Mouse (Mus musculus): Measurements from ENCODE around the gene Tnfaip2. TPM values are rescaled to one million over a fixed set of nuclear protein-coding genes. Genes with fewer than 3 reads are reported as not detected.

The Tnfaip2 gene
- polyA plus RNA-seq, 1 experiment from 2014 or later: 11.2 TPM

DNA sequence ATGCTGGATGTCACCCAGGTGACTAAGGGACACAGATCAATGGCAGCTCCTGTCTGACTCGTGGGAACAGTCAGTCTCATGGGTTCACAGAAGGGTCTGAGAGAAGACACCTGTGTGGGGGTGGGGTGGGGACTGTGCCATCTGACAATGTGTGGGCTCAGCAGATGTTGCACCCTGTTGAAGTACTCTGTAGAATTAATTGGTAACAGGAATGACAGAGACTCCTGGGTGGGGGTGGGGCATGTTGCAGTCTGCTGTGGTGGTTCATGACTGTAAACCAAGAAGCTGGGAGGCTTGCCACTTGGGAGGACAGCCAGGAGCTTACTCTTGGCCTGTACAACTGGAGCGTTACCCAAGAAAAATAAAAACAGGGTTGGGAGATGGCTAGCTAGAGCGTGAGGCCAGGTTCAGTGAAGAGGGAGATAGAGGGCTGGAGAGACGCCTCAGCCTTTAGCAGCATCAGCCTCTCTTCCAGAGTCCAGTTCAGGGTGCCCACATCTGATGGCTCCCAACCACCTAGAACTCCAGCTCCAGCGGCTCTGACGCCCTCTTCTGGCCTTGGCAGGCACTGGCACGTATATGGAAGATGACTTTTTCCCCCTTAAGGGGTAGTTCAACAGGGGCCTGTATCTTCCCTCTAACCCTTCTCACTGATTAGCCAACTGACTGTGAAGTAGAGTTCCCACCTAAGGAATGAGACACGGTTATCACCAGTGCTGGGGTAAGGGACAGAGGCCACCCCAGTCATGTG is 32.8 kb downstream of the Tnfaip2 start:
- H3K36me3 ChIP-seq (ENCODE audit: control insufficient read depth, insufficient read depth, low read length): no peaks in the 10 kb centered on the region
- H3K4me1 ChIP-seq (ENCODE audit: control insufficient read depth, insufficient read depth, low read length): no peaks in the 10 kb centered on the region
- no peak overlapping the region for H3K4me2 ChIP-seq (ENCODE audit: low read depth, low read length)
- H3K27ac ChIP-seq (ENCODE audit: low read length): peak overlapping the region; percentile 30; the same call in 1 of the 2 replicates
- 51% methylated on average over 8 of the region's 8 CpGs for WGBS
- no peaks in the 10 kb centered on the region for H3K9me3 ChIP-seq (replicated peaks; ENCODE audit: control insufficient read depth, low read length)
- ATAC-seq (ENCODE audit: insufficient read depth, low FRiP score): peak; percentile 62; the same call in 1 of the 2 replicates
- H3K27me3 ChIP-seq (ENCODE audit: control insufficient read depth, insufficient read depth, low read length): no peaks in the 10 kb centered on the region
- no peak overlapping the region for H3K4me3 ChIP-seq (replicated peaks; ENCODE audit: low read length)
- H3K9ac ChIP-seq (ENCODE audit: low read length): no peak overlapping the region

DNA sequence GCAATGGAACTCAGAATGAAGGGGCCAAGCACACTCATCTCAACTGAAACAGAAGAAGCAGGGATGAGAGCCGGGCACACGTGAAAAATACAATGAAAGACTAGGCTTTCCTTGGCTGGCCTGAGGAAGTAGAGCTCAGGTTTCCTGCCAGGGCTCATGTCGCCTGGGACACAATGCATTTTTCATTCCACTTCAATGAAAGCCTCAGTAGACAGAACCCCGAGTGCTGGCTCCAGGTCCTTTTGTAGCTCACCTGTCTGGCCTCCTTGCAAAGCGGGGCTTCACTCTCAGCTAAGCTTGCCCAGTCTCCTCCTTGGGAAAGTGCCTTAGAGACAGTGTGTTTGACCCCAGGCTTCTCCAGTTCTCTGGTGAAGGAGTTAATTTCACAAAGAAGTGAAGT is 36.7 kb downstream of the Tnfaip2 start:
- Histone ChIP-seq H3K9ac (ENCODE audit: low read length) (no peak overlapping the region), H3K27me3 (ENCODE audit: control insufficient read depth, insufficient read depth, low read length) (0 out of 2 replicates have a peak, but pooled peaks cover 3% of the 10 kb centered on the region), H3K27ac (ENCODE audit: low read length) (no peak overlapping the region), H3K9me3 (replicated peaks; ENCODE audit: control insufficient read depth, low read length) (no peaks in the 10 kb centered on the region), H3K36me3 (ENCODE audit: control insufficient read depth, insufficient read depth, low read length) (no peaks in the 10 kb centered on the region), H3K4me3 (replicated peaks; ENCODE audit: low read length) (no peak overlapping the region), H3K4me2 (ENCODE audit: low read depth, low read length) (no peak overlapping the region), H3K4me1 (ENCODE audit: control insufficient read depth, insufficient read depth, low read length) (peaks cover 2% of the 10 kb centered on the region; the same call in 1 of the 2 replicates)
- no peak for ATAC-seq (ENCODE audit: insufficient read depth, low FRiP score)
- 50% methylated on average over 5 of the region's 5 CpGs for WGBS

GRCm38 (mm10) chr12:111479917-111480316 is 37.6 kb downstream of the Tnfaip2 start:
- Histone ChIP-seq H3K36me3 (ENCODE audit: control insufficient read depth, insufficient read depth, low read length) (no peaks in the 10 kb centered on the region), H3K4me1 (ENCODE audit: control insufficient read depth, insufficient read depth, low read length) (peaks cover 6% of the 10 kb centered on the region; the same call in 1 of the 2 replicates), H3K9me3 (replicated peaks; ENCODE audit: control insufficient read depth, low read length) (no peaks in the 10 kb centered on the region), H3K27ac (ENCODE audit: low read length) (no peak overlapping the region), H3K27me3 (ENCODE audit: control insufficient read depth, insufficient read depth, low read length) (peaks cover 6% of the 10 kb centered on the region), H3K4me3 (replicated peaks; ENCODE audit: low read length) (no peak overlapping the region), H3K9ac (ENCODE audit: low read length) (no peak overlapping the region), H3K4me2 (ENCODE audit: low read depth, low read length) (no peak overlapping the region)
- ATAC-seq (ENCODE audit: insufficient read depth, low FRiP score): no peak
- 71% methylated on average over 2 of the region's 2 CpGs for WGBS

GRCm38 (mm10) chr12:111485046-111485651 is 42.9 kb downstream of the Tnfaip2 start:
- ATAC-seq (ENCODE audit: insufficient read depth, low FRiP score): no peak
- Histone ChIP-seq H3K4me2 (ENCODE audit: low read depth, low read length) (peak overlapping the region; percentile 79), H3K27ac (ENCODE audit: low read length) (peak overlapping the region; percentile 73), H3K4me1 (ENCODE audit: control insufficient read depth, insufficient read depth, low read length) (peaks cover 19% of the 10 kb centered on the region; the same call in 1 of the 2 replicates), H3K27me3 (ENCODE audit: control insufficient read depth, insufficient read depth, low read length) (peaks cover 11% of the 10 kb centered on the region), H3K36me3 (ENCODE audit: control insufficient read depth, insufficient read depth, low read length) (no peaks in the 10 kb centered on the region), H3K4me3 (replicated peaks; ENCODE audit: low read length) (peak overlapping the region; percentile 59), H3K9me3 (replicated peaks; ENCODE audit: control insufficient read depth, low read length) (no peaks in the 10 kb centered on the region), H3K9ac (ENCODE audit: low read length) (peak overlapping the region; percentile 73)
- WGBS: 1% methylated on average over 62 of the region's 63 CpGs

- Histone ChIP-seq H3K36me3 (ENCODE audit: control insufficient read depth, insufficient read depth, low read length) (no peaks in the 10 kb centered on the region), H3K27ac (ENCODE audit: low read length) (peak within 1 kb of the TSS; percentile 73), H3K4me2 (ENCODE audit: low read depth, low read length) (peak within 1 kb of the TSS; percentile 79), H3K9me3 (replicated peaks; ENCODE audit: control insufficient read depth, low read length) (no peaks in the 10 kb centered on the region), H3K4me3 (replicated peaks; ENCODE audit: low read length) (peak within 1 kb of the TSS; percentile 59), H3K27me3 (ENCODE audit: control insufficient read depth, insufficient read depth, low read length) (peaks cover 11% of the 10 kb centered on the region), H3K9ac (ENCODE audit: low read length) (peak within 1 kb of the TSS; percentile 73), H3K4me1 (ENCODE audit: control insufficient read depth, insufficient read depth, low read length) (peaks cover 19% of the 10 kb centered on the region; the same call in 1 of the 2 replicates)
- WGBS: under 1% methylated on average over 58 of the region's 58 CpGs
- peak; percentile 92 for ATAC-seq (ENCODE audit: insufficient read depth, low FRiP score)
Observed at GRCm38 (mm10) chr12:111485652-111486306, 43.5 kb downstream of the Tnfaip2 start, which contains the start of gene Gm266. Gene Gm266, minus strand, starts transcription at chr12:111485823.

GRCm38 (mm10) chr12:111486455-111486854 is 44.2 kb downstream of the Tnfaip2 start:
- Histone ChIP-seq H3K36me3 (ENCODE audit: control insufficient read depth, insufficient read depth, low read length) (no peaks in the 10 kb centered on the region), H3K9me3 (replicated peaks; ENCODE audit: control insufficient read depth, low read length) (no peaks in the 10 kb centered on the region), H3K9ac (ENCODE audit: low read length) (peak overlapping the region; percentile 73), H3K4me2 (ENCODE audit: low read depth, low read length) (peak overlapping the region; percentile 79), H3K27ac (ENCODE audit: low read length) (peak overlapping the region; percentile 73), H3K4me1 (ENCODE audit: control insufficient read depth, insufficient read depth, low read length) (peaks cover 19% of the 10 kb centered on the region; the same call in 1 of the 2 replicates), H3K4me3 (replicated peaks; ENCODE audit: low read length) (peak overlapping the region; percentile 59), H3K27me3 (ENCODE audit: control insufficient read depth, insufficient read depth, low read length) (peaks cover 11% of the 10 kb centered on the region)
- WGBS: 9% methylated on average over 12 of the region's 12 CpGs
- ATAC-seq (ENCODE audit: insufficient read depth, low FRiP score): no peak

- H3K4me3 ChIP-seq (replicated peaks; ENCODE audit: low read length): no peak overlapping the region
- peaks cover 13% of the 10 kb centered on the region; the same call in 1 of the 2 replicates for H3K4me1 ChIP-seq (ENCODE audit: control insufficient read depth, insufficient read depth, low read length)
- no peak for ATAC-seq (ENCODE audit: insufficient read depth, low FRiP score)
- H3K4me2 ChIP-seq (ENCODE audit: low read depth, low read length): no peak overlapping the region
- H3K27ac ChIP-seq (ENCODE audit: low read length): no peak overlapping the region
- no peak overlapping the region for H3K9ac ChIP-seq (ENCODE audit: low read length)
- peaks cover 5% of the 10 kb centered on the region for H3K27me3 ChIP-seq (ENCODE audit: control insufficient read depth, insufficient read depth, low read length)
- 66% methylated on average over 11 of the region's 11 CpGs for whole genome bisulfite sequencing
- no peaks in the 10 kb centered on the region for H3K36me3 ChIP-seq (ENCODE audit: control insufficient read depth, insufficient read depth, low read length)
- H3K9me3 ChIP-seq (replicated peaks; ENCODE audit: control insufficient read depth, low read length): no peaks in the 10 kb centered on the region
Observed at GRCm38 (mm10) chr12:111489261-111489865, 47.1 kb downstream of the Tnfaip2 start.

- H3K4me1 ChIP-seq (ENCODE audit: control insufficient read depth, insufficient read depth, low read length): no peaks in the 10 kb centered on the region
- ATAC-seq (ENCODE audit: insufficient read depth, low FRiP score): no peak
Observed at GRCm38 (mm10) chr12:111494931-111495330, 52.7 kb downstream of the Tnfaip2 start.

More at GRCm38 (mm10) chr12:111494931-111495330, 52.7 kb downstream of the Tnfaip2 start:
- Histone ChIP-seq H3K9me3 (replicated peaks; ENCODE audit: control insufficient read depth, low read length) (no peaks in the 10 kb centered on the region), H3K27ac (ENCODE audit: low read length) (no peak overlapping the region), H3K36me3 (ENCODE audit: control insufficient read depth, insufficient read depth, low read length) (no peaks in the 10 kb centered on the region), H3K4me3 (replicated peaks; ENCODE audit: low read length) (no peak overlapping the region), H3K4me2 (ENCODE audit: low read depth, low read length) (no peak overlapping the region), H3K9ac (ENCODE audit: low read length) (no peak overlapping the region), H3K27me3 (ENCODE audit: control insufficient read depth, insufficient read depth, low read length) (no peaks in the 10 kb centered on the region)
- 66% methylated on average over 4 of the region's 4 CpGs for WGBS

Data from stomach, embryonic 16.5 days (tissue).